Mouse (Mus musculus): ENCODE measurements at regions not wholly inside any gene's neighbourhood (a gene's known extent, or its start where the extent isn't known, plus 50 kb on each side); places are given as distances from the start of the nearest gene placed in this dataset.

- DNase-seq (ENCODE audit: inconsistent age in 2 of 2, low spot score in 1 of 2), result peak; percentile 15 to 75
These were observed 75.6 kb upstream of the Fbxl17 start for GRCm38 (mm10) chr17:63575316-63576007.

GRCm38 (mm10) chr17:63582870-63583269 lies 83.1 kb upstream of the Fbxl17 start:
- DNase-seq (ENCODE audit: inconsistent age in 2 of 2, low spot score in 1 of 2), result no peak

GRCm38 (mm10) chr17:63607021-63607751 lies 107.4 kb upstream of the Fbxl17 start:
- no peak for DNase-seq (ENCODE audit: inconsistent age in 2 of 2, low spot score in 1 of 2)

DNA sequence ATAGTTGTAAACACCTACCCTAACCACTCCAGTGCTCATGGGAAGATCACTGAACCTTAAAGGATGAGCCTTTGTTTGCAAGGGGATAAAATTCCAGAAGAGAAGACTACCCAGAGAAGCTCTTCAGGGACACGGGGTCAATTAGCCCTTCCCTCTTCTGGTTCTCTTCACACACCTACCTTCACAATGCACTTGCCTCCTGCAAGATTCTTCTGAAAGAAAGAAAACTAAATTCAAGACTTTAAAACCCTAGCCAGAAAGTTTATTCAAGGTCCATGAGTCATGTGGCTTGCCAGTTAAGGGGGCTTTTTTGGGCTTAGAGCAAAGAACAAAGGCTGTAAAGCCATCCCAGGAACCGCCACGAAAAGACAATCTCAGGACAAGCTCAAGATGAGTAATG lies 122.9 kb upstream of the Fbxl17 start:
- no peak for DNase-seq (ENCODE audit: inconsistent age in 2 of 2, low spot score in 1 of 2)

- DNase-seq (ENCODE audit: inconsistent age in 2 of 2, low spot score in 1 of 2), result no peak
These were observed 137.8 kb upstream of the Fbxl17 start for GRCm38 (mm10) chr17:63637598-63637997.

GRCm38 (mm10) chr17:63644390-63644789 lies 144.6 kb upstream of the Fbxl17 start:
- peak in 1 of 2 experiments; percentile 40 for DNase-seq (ENCODE audit: inconsistent age in 2 of 2, low spot score in 1 of 2)

GRCm38 (mm10) chr17:63657687-63658086 lies 157.9 kb upstream of the Fbxl17 start:
- no peak for DNase-seq (ENCODE audit: inconsistent age in 2 of 2, low spot score in 1 of 2)

DNA sequence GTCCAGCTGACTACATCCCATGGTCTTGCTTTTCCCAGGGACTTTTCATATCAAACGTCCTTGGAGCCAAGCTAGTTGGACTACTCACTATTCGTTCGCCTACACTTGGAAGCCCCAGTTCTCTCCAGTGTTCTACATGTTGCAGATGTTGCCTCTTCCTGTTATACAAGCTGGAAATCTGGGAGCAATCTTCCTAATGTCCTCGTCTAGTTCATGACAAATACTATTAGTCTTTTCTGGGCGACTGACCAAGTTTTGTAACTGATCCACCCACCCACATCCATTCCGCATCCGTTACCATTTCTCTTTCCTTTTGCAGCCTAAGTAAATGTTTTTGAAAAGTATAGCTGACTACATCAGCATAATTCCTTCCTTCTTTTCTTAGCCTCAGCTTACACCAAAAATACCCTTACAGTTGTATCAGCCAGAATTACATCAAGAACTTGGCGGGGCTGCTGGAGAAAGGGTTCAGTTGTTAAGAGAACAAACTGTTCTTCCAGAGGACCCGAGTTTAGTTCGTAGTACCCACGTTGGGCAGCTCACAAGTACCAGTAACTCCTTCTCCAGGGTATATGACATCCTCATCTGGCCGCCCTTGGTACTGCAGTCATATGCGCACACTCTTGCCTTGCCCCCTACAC lies 161.1 kb upstream of the Fbxl17 start:
- no peak for DNase-seq (ENCODE audit: inconsistent age in 2 of 2, low spot score in 1 of 2)

GRCm38 (mm10) chr17:63661584-63661983 lies 161.8 kb upstream of the Fbxl17 start:
- no peak for DNase-seq (ENCODE audit: inconsistent age in 2 of 2, low spot score in 1 of 2)

DNA sequence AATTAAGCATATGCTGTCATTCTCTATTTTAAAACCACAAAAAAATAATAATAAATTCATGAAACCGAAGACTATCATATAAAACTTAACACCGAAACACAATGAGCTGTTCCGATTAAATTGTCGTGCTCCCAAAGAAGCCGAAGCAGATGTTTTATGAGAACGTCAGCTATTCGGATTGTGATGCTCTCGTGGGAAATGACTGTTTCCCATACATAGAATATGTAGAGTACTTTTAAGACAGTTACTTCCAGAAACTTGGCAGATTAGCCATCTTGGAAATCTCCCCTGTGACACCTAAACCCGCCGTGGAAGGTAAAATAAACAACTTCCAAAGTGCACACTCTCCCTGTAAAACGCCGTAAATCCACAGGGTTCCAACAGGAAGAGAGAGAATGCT lies 162.4 kb upstream of the Fbxl17 start:
- no peak for DNase-seq (ENCODE audit: inconsistent age in 2 of 2, low spot score in 1 of 2)

- no peak for DNase-seq (ENCODE audit: inconsistent age in 2 of 2, low spot score in 1 of 2)
These were observed 177.0 kb upstream of the Fbxl17 start for GRCm38 (mm10) chr17:63676791-63677190.

GRCm38 (mm10) chr17:63677996-63678657 lies 178.3 kb upstream of the Fbxl17 start:
- DNase-seq (ENCODE audit: inconsistent age in 2 of 2, low spot score in 1 of 2), result peak in 1 of 2 experiments; percentile 61

- no peak for DNase-seq (ENCODE audit: inconsistent age in 2 of 2, low spot score in 1 of 2)
These were observed 180.7 kb upstream of the Fbxl17 start for GRCm38 (mm10) chr17:63680479-63680878.

GRCm38 (mm10) chr17:63683345-63683744 lies 179.5 kb upstream of the Fer start:
- peak in 1 of 2 experiments; percentile 69 for DNase-seq (ENCODE audit: inconsistent age in 2 of 2, low spot score in 1 of 2)

DNA sequence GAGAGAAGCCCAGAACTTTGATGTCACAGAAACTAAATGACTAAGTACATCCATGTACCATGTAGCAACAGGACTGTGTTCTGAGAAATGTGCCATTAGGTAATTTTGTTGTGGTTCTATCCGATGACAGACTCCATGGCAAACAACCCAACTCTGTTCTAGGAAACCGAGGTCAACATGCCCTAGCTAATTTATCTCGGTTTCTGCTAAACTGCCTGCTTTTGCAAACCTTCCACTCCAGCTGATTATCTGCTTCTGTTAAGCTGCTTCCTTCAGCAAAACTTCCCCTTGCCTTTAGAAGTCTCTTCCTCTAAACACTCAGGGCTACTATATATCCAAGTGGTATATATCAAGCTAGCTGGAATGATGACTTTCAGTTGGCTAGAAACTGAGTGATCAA lies 178.8 kb upstream of the Fer start:
- DNase-seq (ENCODE audit: inconsistent age in 2 of 2, low spot score in 1 of 2), result peak in 1 of 2 experiments; percentile 79

DNA sequence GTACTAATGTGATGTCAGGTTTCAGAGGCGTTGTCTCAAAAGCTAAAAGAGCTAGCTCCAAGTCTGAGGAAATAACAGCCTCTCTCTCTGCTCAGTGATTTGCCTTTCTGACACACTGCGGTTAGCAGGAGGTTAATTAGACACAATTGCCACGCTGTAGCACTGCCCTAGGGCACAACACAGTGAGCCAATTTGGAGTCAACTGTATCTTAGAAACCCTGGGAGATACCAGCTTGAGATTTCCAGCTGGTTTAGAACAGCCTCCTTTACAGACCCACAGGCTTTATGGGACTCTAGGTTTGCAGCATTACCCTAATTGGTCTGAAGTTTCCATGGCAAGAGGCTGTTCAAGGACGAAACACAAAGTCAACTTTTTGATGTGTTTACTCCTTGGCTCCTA lies 176.9 kb upstream of the Fer start:
- peak in 1 of 2 experiments; percentile 39 for DNase-seq (ENCODE audit: inconsistent age in 2 of 2, low spot score in 1 of 2)

GRCm38 (mm10) chr17:63686361-63686760 lies 176.5 kb upstream of the Fer start:
- DNase-seq (ENCODE audit: inconsistent age in 2 of 2, low spot score in 1 of 2), result peak; percentile 16 to 71

DNA sequence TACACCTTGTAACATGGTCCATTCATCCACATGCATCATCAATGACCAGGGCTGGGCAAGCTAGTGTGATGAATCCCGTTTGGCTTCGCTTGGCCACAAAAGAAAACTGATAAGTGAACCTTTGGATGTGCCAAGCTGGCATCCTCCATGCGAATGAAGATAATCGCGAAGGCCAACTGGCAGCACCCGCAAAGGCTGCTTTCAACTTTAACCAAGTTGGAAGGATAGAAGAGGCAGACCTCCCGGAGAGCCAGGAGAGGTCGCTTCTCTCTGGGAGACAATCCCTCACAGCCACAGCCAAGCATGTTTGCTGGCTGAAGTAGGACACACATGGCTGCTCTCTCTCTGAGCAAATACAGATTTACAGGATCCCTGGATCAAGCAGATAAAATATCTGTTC lies 173.6 kb upstream of the Fer start:
- DNase-seq (ENCODE audit: inconsistent age in 2 of 2, low spot score in 1 of 2), result peak; percentile 47 to 81

DNA sequence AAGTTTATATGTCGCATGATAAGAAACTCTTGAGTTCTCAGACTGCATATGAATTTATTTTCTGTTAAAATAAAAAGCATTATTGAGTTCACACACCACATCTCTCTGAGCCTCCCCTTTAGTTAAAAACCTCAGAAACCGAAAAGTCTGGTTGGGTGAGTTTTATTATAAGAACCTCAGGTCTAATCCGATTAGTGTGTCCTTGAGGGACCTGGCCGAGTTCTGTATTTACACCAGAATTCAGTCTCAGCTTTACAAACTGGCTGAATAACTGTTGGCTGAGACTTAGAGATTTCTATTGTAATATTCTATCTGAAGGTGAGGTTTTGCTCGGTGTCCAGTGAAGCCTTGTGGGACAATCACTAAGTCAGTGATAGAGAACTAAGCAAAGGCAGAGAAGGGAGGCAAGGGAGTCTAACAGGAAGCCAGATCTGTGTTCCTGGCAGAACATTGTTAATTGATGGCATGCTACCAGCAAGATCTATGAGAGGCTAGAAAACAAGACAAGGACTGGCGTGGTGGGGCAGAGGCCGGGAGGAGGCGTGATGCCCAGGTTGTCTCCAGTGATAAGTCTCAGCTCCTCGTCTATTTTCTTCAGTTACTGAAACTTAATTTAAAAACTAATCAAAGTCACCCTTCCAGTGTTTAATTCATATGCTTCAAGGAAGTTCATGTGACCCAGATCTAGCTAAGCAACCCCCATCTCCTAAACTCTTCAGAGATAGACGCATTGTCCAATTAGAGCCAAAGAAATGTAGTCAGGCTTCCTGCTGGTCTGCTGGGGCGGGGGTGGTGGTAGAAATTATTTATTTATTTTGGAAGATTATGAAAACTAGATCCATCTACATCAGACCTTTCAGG lies 171.8 kb upstream of the Fer start:
- no peak for DNase-seq (ENCODE audit: inconsistent age in 2 of 2, low spot score in 1 of 2)

- DNase-seq (ENCODE audit: inconsistent age in 2 of 2, low spot score in 1 of 2), result no peak
These were observed 171.2 kb upstream of the Fer start for GRCm38 (mm10) chr17:63691690-63691968.

GRCm38 (mm10) chr17:63693274-63693673 lies 169.6 kb upstream of the Fer start:
- DNase-seq (ENCODE audit: inconsistent age in 2 of 2, low spot score in 1 of 2), result no peak
